ENCODE assay signal across 1 mouse cellular context in genomic region chr11:68006216-68006789, GRCm38 (mm10).
TF ChIP-seq lines count a peak whose summit lies in the region.

No protein-coding gene starts in this region.

TF ChIP-seq in MEL, 35 proteins besides CTCF, POLR2A, EP300 and RAD21:
- TF ChIP-seq ETS1 (IDR thresholded peaks at IDR 0.05; ENCODE audit: low read depth, low read length) (peak; percentile 51; the same call in 1 of the 2 replicates), USF1 (IDR thresholded peaks at IDR 0.05; ENCODE audit: low read depth, low read length) (no peak)
